Mouse (Mus musculus) activated CD4-positive, CD25-positive, alpha-beta regulatory T cell, adult 4 months (primary cell): ENCODE results near the gene Npas2. TPM values are rescaled to one million over a fixed set of nuclear protein-coding genes. Genes with fewer than 3 reads are reported as not detected.
A peak's percentile ranks its signal among the peaks of the same experiment; 100 is the strongest.

Source experiments
- ATAC-seq: one replicate; pipeline ENCODE4 v1.8.0; 2017
- polyA plus RNA-seq, 2 experiments: library from polyadenylated mRNA; unstranded; fragments of 100-300 nt; shearing (Covaris generic); gene quantifications; one replicate each; pipeline ENCODE4 v1.2.1; 2017

Npas2 gene
- polyA plus RNA-seq, 2 experiments from 2014 or later = 0.46 to 0.60 TPM

- no peak for ATAC-seq
Observed at GRCm38 (mm10) chr1:39217584-39217983, 24.1 kb downstream of the Npas2 start.

- ATAC-seq = no peak
Observed at GRCm38 (mm10) chr1:39228401-39228800, 34.9 kb downstream of the Npas2 start.

- no peak for ATAC-seq
Observed at GRCm38 (mm10) chr1:39230021-39230420, 36.5 kb downstream of the Npas2 start.

GRCm38 (mm10) chr1:39234815-39235449 is 41.4 kb downstream of the Npas2 start:
- peak; percentile 84 for ATAC-seq

- no peak for ATAC-seq
Observed at GRCm38 (mm10) chr1:39237503-39238255, 44.1 kb downstream of the Npas2 start.

- no peak for ATAC-seq
Observed at GRCm38 (mm10) chr1:39240860-39241584, 47.5 kb downstream of the Npas2 start.

GRCm38 (mm10) chr1:39244726-39245125 is 51.2 kb downstream of the Npas2 start:
- no peak for ATAC-seq

- ATAC-seq = no peak
Observed at GRCm38 (mm10) chr1:39251679-39252078, 58.1 kb downstream of the Npas2 start.

- no peak for ATAC-seq
Observed at GRCm38 (mm10) chr1:39253771-39254170, 60.2 kb downstream of the Npas2 start.

- ATAC-seq = no peak
Observed at GRCm38 (mm10) chr1:39256051-39256450, 62.5 kb downstream of the Npas2 start.

GRCm38 (mm10) chr1:39256513-39257330 is 63.2 kb downstream of the Npas2 start:
- no peak for ATAC-seq

GRCm38 (mm10) chr1:39257331-39257594 is 63.7 kb downstream of the Npas2 start:
- ATAC-seq = no peak

GRCm38 (mm10) chr1:39259668-39260067 is 66.1 kb downstream of the Npas2 start:
- ATAC-seq = no peak

- no peak for ATAC-seq
Observed at GRCm38 (mm10) chr1:39260183-39260978, 66.8 kb downstream of the Npas2 start.

GRCm38 (mm10) chr1:39266843-39267512 is 73.4 kb downstream of the Npas2 start:
- ATAC-seq = no peak

GRCm38 (mm10) chr1:39272976-39273375 is 79.4 kb downstream of the Npas2 start:
- ATAC-seq = no peak

- ATAC-seq = no peak
Observed at GRCm38 (mm10) chr1:39280391-39280790, 86.9 kb downstream of the Npas2 start.

GRCm38 (mm10) chr1:39280989-39281875 is 87.7 kb downstream of the Npas2 start:
- ATAC-seq = peak; percentile 85

GRCm38 (mm10) chr1:39281888-39282287 is 88.4 kb downstream of the Npas2 start:
- peak; percentile 51 for ATAC-seq

GRCm38 (mm10) chr1:39283323-39283722 is 89.8 kb downstream of the Npas2 start:
- no peak for ATAC-seq
